Comparison of ENCODE assay signal across 9 mouse cellular contexts in genomic region chr10:52384823-52385610, GRCm38 (mm10). TPM values are rescaled to one million over a fixed set of nuclear protein-coding genes. Genes with fewer than 3 reads are reported as not detected.
DNase-seq lines count a peak whose midpoint lies in the region; ATAC-seq and TF ChIP-seq lines count a peak whose summit lies in the region.
"Had no signal": no experiment of that assay in that cellular context is flagged by ENCODE, and none has a peak within 500 bp of the region (broad histone marks: within the 10 kb centered on the region; RNA-seq: fewer than 3 reads in every experiment).

No protein-coding gene starts in this region.

- no peak for TF ChIP-seq EP300 in liver, postnatal 0 days (IDR thresholded peaks at IDR 0.05; ENCODE audit: low read depth)

- peaks cover 6% of the 10 kb centered on the region for H3K4me1 ChIP-seq in hindbrain, embryonic 14.5 days (replicated peaks; ENCODE audit: control insufficient read depth, insufficient read depth, low read length)
- H3K4me1 ChIP-seq in hindbrain, embryonic 13.5 days (replicated peaks), result peaks cover 7% of the 10 kb centered on the region
- H3K4me1 ChIP-seq in liver, postnatal 0 days (ENCODE audit: insufficient read depth), result peaks cover 10% of the 10 kb centered on the region

- no peak overlapping the region for H3K27ac ChIP-seq in hindbrain, embryonic 14.5 days
- H3K27ac ChIP-seq in hindbrain, embryonic 13.5 days, result no peak overlapping the region
- no peak overlapping the region for H3K27ac ChIP-seq in liver, postnatal 0 days (ENCODE audit: low read depth)
- H3K27ac ChIP-seq: limb, embryonic 15.5 days had no signal

- no peak overlapping the region for H3K9ac ChIP-seq in hindbrain, embryonic 14.5 days
- no peak overlapping the region for H3K9ac ChIP-seq in hindbrain, embryonic 13.5 days
- H3K9ac ChIP-seq in liver, postnatal 0 days (replicated peaks), result no peak overlapping the region
- H3K9ac ChIP-seq: limb, embryonic 15.5 days had no signal

- 42% methylated on average over 8 of the region's 8 CpGs for WGBS in hindbrain, embryonic 14.5 days
- 42% methylated on average over 8 of the region's 8 CpGs for WGBS in hindbrain, embryonic 13.5 days
- WGBS in liver, postnatal 0 days (ENCODE audit: insufficient replicate concordance), result 65% methylated on average over 8 of the region's 8 CpGs

- H3K9me3 ChIP-seq in hindbrain, embryonic 14.5 days (ENCODE audit: control insufficient read depth, low read length), result no peaks in the 10 kb centered on the region
- no peaks in the 10 kb centered on the region for H3K9me3 ChIP-seq in hindbrain, embryonic 13.5 days
- no peaks in the 10 kb centered on the region for H3K9me3 ChIP-seq in liver, postnatal 0 days (ENCODE audit: low read length)
- H3K9me3 ChIP-seq: limb, embryonic 15.5 days had no signal

- no peak for ATAC-seq in hindbrain, embryonic 14.5 days (ENCODE audit: low FRiP score)
- no peak for ATAC-seq in hindbrain, embryonic 13.5 days (ENCODE audit: low FRiP score)
- peak; percentile 15 for ATAC-seq in inflammation-experienced regulatory T-cells, adult 6 months
- ATAC-seq in liver, postnatal 0 days, result no peak

- H3K36me3 ChIP-seq in hindbrain, embryonic 14.5 days (replicated peaks; ENCODE audit: control insufficient read depth, insufficient read depth), result no peaks in the 10 kb centered on the region
- no peaks in the 10 kb centered on the region for H3K36me3 ChIP-seq in hindbrain, embryonic 13.5 days
- H3K36me3 ChIP-seq in liver, postnatal 0 days (replicated peaks; ENCODE audit: insufficient read depth, low read length), result no peaks in the 10 kb centered on the region
- H3K36me3 ChIP-seq: limb, embryonic 15.5 days had no signal

- peak; percentile 78 for DNase-seq in hindbrain, embryonic 14.5 days (ENCODE audit: low spot score)
- peak; percentile 63 for DNase-seq in A20 (ENCODE audit: low read depth, low spot score)
- peak; percentile 34 to 82 for DNase-seq in adrenal gland, adult (ENCODE audit: inconsistent age in 2 of 2, low spot score in 1 of 2)
- peak; percentile 81 for DNase-seq in embryo, embryonic 10 days (ENCODE audit: low spot score)
- DNase-seq in liver, postnatal 0 days, result peak; percentile 55
- peak; percentile 36 for DNase-seq in thymus, postnatal 14 days

- no peak overlapping the region for H3K4me3 ChIP-seq in hindbrain, embryonic 14.5 days (replicated peaks; ENCODE audit: low read length)
- H3K4me3 ChIP-seq in hindbrain, embryonic 13.5 days, result no peak overlapping the region
- no peak overlapping the region for H3K4me3 ChIP-seq in liver, postnatal 0 days (ENCODE audit: low read depth, low read length)
- H3K4me3 ChIP-seq: limb, embryonic 15.5 days had no signal

- no peaks in the 10 kb centered on the region for H3K27me3 ChIP-seq in hindbrain, embryonic 14.5 days (ENCODE audit: control insufficient read depth, insufficient read depth, low read length)
- H3K27me3 ChIP-seq in hindbrain, embryonic 13.5 days, result no peaks in the 10 kb centered on the region
- H3K27me3 ChIP-seq in liver, postnatal 0 days (ENCODE audit: insufficient read depth, low read length), result no peaks in the 10 kb centered on the region
- H3K27me3 ChIP-seq: limb, embryonic 15.5 days had no signal

- no peak overlapping the region for H3K4me2 ChIP-seq in hindbrain, embryonic 14.5 days (replicated peaks)
- H3K4me2 ChIP-seq in hindbrain, embryonic 13.5 days, result no peak overlapping the region
- no peak overlapping the region for H3K4me2 ChIP-seq in liver, postnatal 0 days (ENCODE audit: low read depth, low read length)
- H3K4me2 ChIP-seq: limb, embryonic 15.5 days had no signal

- TF ChIP-seq CTCF in liver, postnatal 0 days (IDR thresholded peaks at IDR 0.05; ENCODE audit: low read depth), result peak; percentile 92

RNA-seq across cellular contexts. Expression of gene Gopc, which starts 3.1 kb away (rescaled TPM):
- polyA plus RNA-seq in hindbrain, embryonic 14.5 days (2014; fragmentation: Nextera tagmentation; extraction: Ambion mirVana), result 26.1 and 27.4 TPM in 2 replicates
- 24.5 and 26.0 TPM in 2 replicates for polyA plus RNA-seq in hindbrain, embryonic 13.5 days (2015; fragmentation: Nextera tagmentation; extraction: Ambion mirVana)
- 1 to 10 TPM; 5.5 to 8.1 (median 6.0) TPM for polyA plus RNA-seq in inflammation-experienced regulatory T-cells, adult 6 months (2017; shearing (Covaris generic))
- polyA plus RNA-seq in liver, postnatal 0 days (2015; fragmentation: Nextera tagmentation; extraction: Ambion mirVana), result 4.7 and 5.0 TPM in 2 replicates

RNA-seq across cellular contexts. Expression of gene Nepn, which starts 3.8 kb away (rescaled TPM):
- not detected in 2 replicates for polyA plus RNA-seq in hindbrain, embryonic 14.5 days (2014; fragmentation: Nextera tagmentation; extraction: Ambion mirVana)
- polyA plus RNA-seq in hindbrain, embryonic 13.5 days (2015; fragmentation: Nextera tagmentation; extraction: Ambion mirVana), result not detected in 2 replicates
- polyA plus RNA-seq in inflammation-experienced regulatory T-cells, adult 6 months (2017; shearing (Covaris generic)), result not detected
- polyA plus RNA-seq in liver, postnatal 0 days (2015; fragmentation: Nextera tagmentation; extraction: Ambion mirVana), result not detected in 2 replicates
- polyA plus RNA-seq: limb, embryonic 15.5 days had no signal

RNA-seq across cellular contexts. Expression of gene Gm26741, which starts 26.4 kb away (rescaled TPM):
- not detected in 2 replicates for polyA plus RNA-seq in hindbrain, embryonic 14.5 days (2014; fragmentation: Nextera tagmentation; extraction: Ambion mirVana)
- polyA plus RNA-seq in hindbrain, embryonic 13.5 days (2015; fragmentation: Nextera tagmentation; extraction: Ambion mirVana), result not detected in 2 replicates
- not detected for polyA plus RNA-seq in inflammation-experienced regulatory T-cells, adult 6 months (2017; shearing (Covaris generic))
- polyA plus RNA-seq in liver, postnatal 0 days (2015; fragmentation: Nextera tagmentation; extraction: Ambion mirVana), result not detected in 2 replicates
- polyA plus RNA-seq: limb, embryonic 15.5 days had no signal

RNA-seq across cellular contexts. Expression of gene Nus1, which starts 32.3 kb away (rescaled TPM):
- polyA plus RNA-seq in hindbrain, embryonic 14.5 days (2014; fragmentation: Nextera tagmentation; extraction: Ambion mirVana), result 24.8 and 25.1 TPM in 2 replicates
- 17.8 and 18.6 TPM in 2 replicates for polyA plus RNA-seq in hindbrain, embryonic 13.5 days (2015; fragmentation: Nextera tagmentation; extraction: Ambion mirVana)
- 1 to 10 TPM; 7.5 to 8.2 (median 7.7) TPM for polyA plus RNA-seq in inflammation-experienced regulatory T-cells, adult 6 months (2017; shearing (Covaris generic))
- 5.9 and 6.5 TPM in 2 replicates for polyA plus RNA-seq in liver, postnatal 0 days (2015; fragmentation: Nextera tagmentation; extraction: Ambion mirVana)
